Mouse (Mus musculus) forebrain, embryonic 12.5 days (tissue): ENCODE data around the gene Entpd2. TPM values are rescaled to one million over a fixed set of nuclear protein-coding genes. Genes with fewer than 3 reads are reported as not detected.
A peak's percentile ranks its signal among the peaks of the same experiment; 100 is the strongest.

Experiments
- ATAC-seq: fragments of 200-750 bp; cut with Nextera tagmentation; 2 replicates; pipeline ENCODE4 v1.8.0; 2017; ENCODE audit warnings: moderate TSS enrichment; ENCODE audit not compliant: low FRiP score
- H3K27ac ChIP-seq: fragments of 300-500 bp; sonication (generic); 2 replicates; pipeline ENCODE4 v1.5.1; 2016; ENCODE audit warnings: mild to moderate bottlenecking
- H3K27me3 ChIP-seq: fragments of 300-500 bp; sonication (generic); 2 replicates; pipeline ENCODE4 v1.6.1; 2016; ENCODE audit warnings: mild to moderate bottlenecking
- H3K36me3 ChIP-seq: fragments of 300-500 bp; sonication (generic); replicated peaks from 2 replicates; pipeline ENCODE4 v1.6.1; 2016; ENCODE audit warnings: mild to moderate bottlenecking
- H3K4me1 ChIP-seq: fragments of 300-500 bp; sonication (generic); 2 replicates; pipeline ENCODE4 v1.6.1; 2016
- H3K4me2 ChIP-seq: fragments of 300-500 bp; sonication (generic); 2 replicates; pipeline ENCODE4 v1.6.1; 2016; ENCODE audit warnings: mild to moderate bottlenecking, moderate library complexity
- H3K4me3 ChIP-seq: fragments of 300-500 bp; sonication (generic); replicated peaks from 2 replicates; pipeline ENCODE4 v1.5.1; 2016; ENCODE audit warnings: mild to moderate bottlenecking
- H3K9ac ChIP-seq: fragments of 300-500 bp; sonication (generic); 2 replicates; pipeline ENCODE4 v1.6.1; 2016; ENCODE audit warnings: mild to moderate bottlenecking
- H3K9me3 ChIP-seq: fragments of 300-500 bp; sonication (generic); 2 replicates; pipeline ENCODE4 v1.6.1; 2016
- WGBS: fragments of 180-500 bp; shearing (Covaris S2); methylation state at CpG from one replicate; pipeline ENCODE4 v1.1.7; 2016; 5-methylcytosine and 5-hydroxymethylcytosine counted together
- polyA plus RNA-seq: library from polyadenylated mRNA; unstranded; fragments of >200 nt; fragmentation: Nextera tagmentation; extraction: Ambion mirVana; gene quantifications from 2 replicates; pipeline ENCODE4 v1.2.1, GENCODE M21; 2016

Entpd2 gene
- polyA plus RNA-seq: 0.22 TPM in 1 of 2 replicates, not detected in the other

- H3K4me2 ChIP-seq: peak within 1 kb of the TSS; percentile 64
- peak; percentile 23; the same call in 1 of the 2 replicates for ATAC-seq
- H3K27me3 ChIP-seq: peaks cover 75% of the 10 kb centered on the region
- 1% methylated on average over 56 of the region's 57 CpGs for WGBS
- H3K4me3 ChIP-seq: peak within 1 kb of the TSS; percentile 37
- peak within 1 kb of the TSS; percentile 29; the same call in 1 of the 2 replicates for H3K9ac ChIP-seq
- no peaks in the 10 kb centered on the region for H3K36me3 ChIP-seq
- H3K4me1 ChIP-seq: peaks cover 21% of the 10 kb centered on the region
- H3K27ac ChIP-seq: no peak within 1 kb of the TSS
- H3K9me3 ChIP-seq: no peaks in the 10 kb centered on the region
Measured at GRCm38 (mm10) chr2:25395721-25396596, at the start of gene Entpd2. TSS of gene Entpd2 (plus strand) at chr2:25395874.

GRCm38 (mm10) chr2:25348162-25348561 lies 47.5 kb upstream of the Entpd2 start:
- 93% methylated on average over 7 of the region's 7 CpGs for WGBS
- Histone ChIP-seq H3K27me3 (no peaks in the 10 kb centered on the region), H3K9ac (no peak overlapping the region), H3K36me3 (peaks cover 98% of the 10 kb centered on the region), H3K4me2 (no peak overlapping the region), H3K9me3 (no peaks in the 10 kb centered on the region), H3K4me1 (no peaks in the 10 kb centered on the region), H3K27ac (no peak overlapping the region), H3K4me3 (no peak overlapping the region)
- ATAC-seq: no peak

DNA sequence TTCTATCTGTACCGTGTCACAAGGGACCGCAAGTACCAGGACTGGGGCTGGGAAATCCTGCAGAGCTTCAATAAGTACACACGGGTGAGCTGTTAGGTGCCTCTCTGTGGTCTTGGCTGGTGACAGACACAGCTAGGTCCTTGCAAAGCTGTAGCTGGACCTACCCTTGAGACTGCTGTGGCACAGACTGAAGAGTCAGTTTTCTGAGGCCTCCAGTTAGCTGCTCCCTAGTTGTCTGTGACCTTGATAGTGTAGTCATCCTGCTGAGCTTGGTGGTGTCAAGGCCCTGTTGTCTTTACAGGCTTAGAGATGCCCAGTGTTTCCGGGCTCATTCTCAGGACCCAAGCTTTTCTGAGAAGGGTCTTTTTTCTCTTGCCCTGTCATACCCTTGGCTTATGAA lies 46.2 kb upstream of the Entpd2 start:
- Histone ChIP-seq H3K27me3 (no peaks in the 10 kb centered on the region), H3K27ac (no peak overlapping the region), H3K4me3 (no peak overlapping the region), H3K9me3 (no peaks in the 10 kb centered on the region), H3K36me3 (peaks cover 91% of the 10 kb centered on the region), H3K4me1 (no peaks in the 10 kb centered on the region), H3K4me2 (no peak overlapping the region), H3K9ac (no peak overlapping the region)
- WGBS: 89% methylated on average over 4 of the region's 4 CpGs
- ATAC-seq: no peak

DNA sequence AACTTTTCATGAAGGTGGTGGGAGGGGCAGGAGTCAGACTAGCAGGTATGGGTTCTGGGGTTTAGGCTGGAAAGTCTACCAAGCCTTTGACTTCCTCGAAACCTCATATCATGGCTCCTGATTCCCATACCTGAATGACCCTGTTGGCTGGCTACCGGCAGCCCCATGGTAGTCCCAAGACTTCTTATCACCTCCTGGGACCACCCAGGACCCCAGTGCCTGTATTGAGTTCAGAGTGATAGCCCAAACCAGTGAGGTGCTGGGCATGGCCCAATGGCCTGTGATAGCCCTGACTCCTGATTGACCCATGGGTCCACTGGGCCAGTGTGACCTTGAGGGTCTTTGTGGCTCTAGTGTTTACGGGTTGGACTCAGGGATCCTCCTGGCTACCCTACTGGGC lies 45.0 kb upstream of the Entpd2 start:
- Histone ChIP-seq H3K27me3 (no peaks in the 10 kb centered on the region), H3K4me1 (peaks cover 10% of the 10 kb centered on the region), H3K4me2 (no peak overlapping the region), H3K9me3 (no peaks in the 10 kb centered on the region), H3K4me3 (no peak overlapping the region), H3K27ac (no peak overlapping the region), H3K36me3 (peaks cover 79% of the 10 kb centered on the region), H3K9ac (no peak overlapping the region)
- 93% methylated on average over 3 of the region's 3 CpGs for WGBS
- ATAC-seq: no peak

DNA sequence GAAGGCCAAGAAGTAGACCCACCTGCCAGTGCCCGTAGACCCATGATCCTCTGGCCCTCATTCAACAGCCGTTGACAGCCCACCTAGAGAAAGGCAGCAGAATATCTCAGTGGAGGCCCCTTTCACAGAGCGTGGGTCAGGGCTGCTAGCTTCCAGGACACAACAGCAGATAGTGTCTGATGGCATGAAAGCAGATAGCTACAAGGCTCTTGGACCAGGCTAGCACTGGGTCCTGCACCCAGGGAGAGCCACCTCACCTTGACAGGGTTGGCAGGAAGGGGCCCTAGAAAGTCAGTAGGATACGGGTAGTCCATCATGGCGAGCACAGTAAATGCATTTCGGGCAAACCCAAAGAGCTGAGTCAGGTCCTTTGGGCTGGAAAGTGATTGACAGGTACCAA lies 41.5 kb upstream of the Entpd2 start:
- H3K27me3 ChIP-seq: no peaks in the 10 kb centered on the region
- no peak overlapping the region for H3K9ac ChIP-seq
- H3K36me3 ChIP-seq: peaks cover 46% of the 10 kb centered on the region
- no peak for ATAC-seq
- peaks cover 21% of the 10 kb centered on the region for H3K4me1 ChIP-seq
- no peaks in the 10 kb centered on the region for H3K9me3 ChIP-seq
- no peak overlapping the region for H3K27ac ChIP-seq
- WGBS: 86% methylated on average over 6 of the region's 6 CpGs
- H3K4me3 ChIP-seq: no peak overlapping the region
- H3K4me2 ChIP-seq: no peak overlapping the region

GRCm38 (mm10) chr2:25355419-25356066 lies 40.1 kb upstream of the Entpd2 start:
- Histone ChIP-seq H3K4me2 (peak overlapping the region; percentile 85), H3K27me3 (no peaks in the 10 kb centered on the region), H3K27ac (no peak overlapping the region), H3K4me3 (peak overlapping the region; percentile 51), H3K9me3 (no peaks in the 10 kb centered on the region), H3K4me1 (peaks cover 21% of the 10 kb centered on the region), H3K9ac (peak overlapping the region; percentile 62), H3K36me3 (peaks cover 32% of the 10 kb centered on the region)
- 38% methylated on average over 18 of the region's 18 CpGs for WGBS
- ATAC-seq: peak; percentile 4; the same call in 1 of the 2 replicates

DNA sequence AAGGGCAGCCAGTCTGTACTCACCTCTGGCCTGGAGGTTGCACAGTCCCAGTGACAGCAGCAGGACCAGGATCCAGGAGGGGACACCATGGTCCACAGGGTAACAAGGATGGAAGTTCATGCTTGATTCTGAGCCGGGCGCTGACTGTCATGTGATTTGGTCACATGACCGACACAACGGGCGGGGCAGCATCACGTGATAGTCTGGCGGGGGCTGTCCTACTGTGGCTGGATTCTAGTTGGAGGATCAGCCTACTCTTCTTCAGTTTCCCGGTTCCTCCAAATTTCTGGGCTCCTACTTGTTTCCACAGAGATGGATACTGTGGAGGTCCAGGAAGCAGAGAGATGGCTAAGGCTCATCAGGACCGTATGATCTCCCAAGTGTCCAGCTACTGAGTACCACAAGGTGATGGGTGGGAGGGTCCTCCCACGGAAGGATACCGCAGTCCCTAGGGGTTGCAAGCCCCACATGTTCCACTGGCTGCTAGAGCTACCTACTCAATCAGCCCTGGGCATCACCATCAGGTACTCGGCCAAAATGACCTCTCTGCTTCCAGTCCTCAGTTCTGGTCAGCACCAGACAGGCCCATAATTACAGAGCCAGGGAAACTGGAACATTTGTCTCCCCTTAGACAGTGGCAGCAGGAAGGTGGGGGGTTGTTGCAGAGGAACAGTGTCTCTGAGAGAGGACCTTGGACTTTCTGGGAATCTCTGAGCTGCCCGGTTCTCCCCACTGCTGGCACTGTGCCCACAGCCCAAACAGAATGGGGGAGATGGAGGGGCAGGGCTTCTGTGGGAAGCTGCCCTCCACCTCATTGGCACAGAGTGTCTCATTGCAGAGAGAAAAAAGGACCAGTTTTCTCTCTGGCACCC lies 39.2 kb upstream of the Entpd2 start, which contains the start of gene Dpp7:
TSS of gene Dpp7 (minus strand) at position 152 of the 872 bp plus-strand sequence.
- Histone ChIP-seq H3K27ac (no peak within 1 kb of the TSS), H3K36me3 (peaks cover 23% of the 10 kb centered on the region), H3K9ac (peak within 1 kb of the TSS; percentile 62), H3K4me3 (peak within 1 kb of the TSS; percentile 51), H3K27me3 (no peaks in the 10 kb centered on the region), H3K9me3 (no peaks in the 10 kb centered on the region), H3K4me1 (peaks cover 21% of the 10 kb centered on the region), H3K4me2 (peak within 1 kb of the TSS; percentile 85)
- peak; percentile 90 for ATAC-seq
- WGBS: 5% methylated on average over 13 of the region's 13 CpGs

GRCm38 (mm10) chr2:25359848-25360247 lies 35.8 kb upstream of the Entpd2 start:
- Histone ChIP-seq H3K9me3 (no peaks in the 10 kb centered on the region), H3K4me1 (peaks cover 22% of the 10 kb centered on the region), H3K4me2 (no peak overlapping the region), H3K27me3 (peaks cover 22% of the 10 kb centered on the region), H3K27ac (no peak overlapping the region), H3K36me3 (no peaks in the 10 kb centered on the region), H3K4me3 (no peak overlapping the region), H3K9ac (no peak overlapping the region)
- no peak for ATAC-seq
- 81% methylated on average over 4 of the region's 4 CpGs for WGBS

- Histone ChIP-seq H3K4me1 (peaks cover 11% of the 10 kb centered on the region), H3K27me3 (peaks cover 52% of the 10 kb centered on the region), H3K4me3 (no peak overlapping the region), H3K4me2 (no peak overlapping the region), H3K36me3 (no peaks in the 10 kb centered on the region), H3K9me3 (no peaks in the 10 kb centered on the region), H3K9ac (no peak overlapping the region), H3K27ac (no peak overlapping the region)
- ATAC-seq: no peak
- WGBS: 66% methylated on average over 13 of the region's 13 CpGs
Measured at GRCm38 (mm10) chr2:25363478-25364178, 32.0 kb upstream of the Entpd2 start.

DNA sequence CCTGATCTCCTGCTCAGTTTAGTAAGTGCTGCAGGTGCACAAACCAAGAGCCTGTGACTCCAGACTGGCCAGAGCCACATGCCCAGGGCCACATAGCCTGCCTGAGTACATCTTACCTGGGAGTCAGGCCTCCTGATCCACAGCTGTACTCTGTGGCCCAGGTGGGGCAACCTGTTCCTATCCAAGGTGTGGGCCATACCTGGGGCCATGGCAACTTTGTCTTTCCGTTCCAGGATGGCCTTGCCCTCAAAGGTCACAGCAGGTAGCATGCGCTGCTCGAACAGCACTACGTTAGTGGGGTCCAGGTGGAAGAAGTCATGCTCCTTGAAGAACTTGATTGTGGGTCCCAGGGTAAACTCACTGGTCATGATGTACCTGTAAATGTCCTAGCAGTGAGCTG lies 31.4 kb upstream of the Entpd2 start:
- no peak overlapping the region; the same call in 1 of the 2 replicates for H3K4me2 ChIP-seq
- peaks cover 11% of the 10 kb centered on the region for H3K4me1 ChIP-seq
- peaks cover 56% of the 10 kb centered on the region for H3K27me3 ChIP-seq
- no peaks in the 10 kb centered on the region for H3K36me3 ChIP-seq
- H3K9me3 ChIP-seq: no peaks in the 10 kb centered on the region
- H3K4me3 ChIP-seq: no peak overlapping the region
- no peak for ATAC-seq
- no peak overlapping the region for H3K27ac ChIP-seq
- no peak overlapping the region for H3K9ac ChIP-seq
- WGBS: 88% methylated on average over 4 of the region's 4 CpGs

DNA sequence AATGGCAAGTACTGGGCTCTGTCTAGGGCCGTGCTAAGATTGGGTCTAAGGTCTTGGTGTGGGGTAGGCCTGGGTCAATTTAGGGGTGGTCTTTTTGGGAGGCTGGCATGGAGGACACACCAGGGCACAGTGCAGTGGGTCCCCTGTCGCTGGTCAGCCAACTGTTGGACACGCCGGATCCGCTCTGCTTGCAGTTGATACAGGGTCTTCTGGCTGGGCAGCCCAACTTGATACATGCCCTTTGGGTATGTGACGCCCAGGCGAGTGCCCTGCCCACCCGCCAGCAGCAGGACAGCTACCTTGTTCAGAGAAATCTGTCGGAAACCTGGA lies 30.9 kb upstream of the Entpd2 start:
- Histone ChIP-seq H3K36me3 (no peaks in the 10 kb centered on the region), H3K27ac (no peak overlapping the region), H3K4me1 (peaks cover 11% of the 10 kb centered on the region), H3K27me3 (peaks cover 57% of the 10 kb centered on the region), H3K4me3 (peak overlapping the region; percentile 52), H3K4me2 (peak overlapping the region; percentile 97), H3K9ac (no peak overlapping the region), H3K9me3 (no peaks in the 10 kb centered on the region)
- 33% methylated on average over 9 of the region's 9 CpGs for WGBS
- ATAC-seq: peak; percentile 17; the same call in 1 of the 2 replicates
